Mouse (Mus musculus) stomach, postnatal 0 days (tissue): ENCODE measurements around the gene Sp3. TPM values are rescaled to one million over a fixed set of nuclear protein-coding genes. Genes with fewer than 3 reads are reported as not detected.

Source experiments
- ATAC-seq: fragments of 200-750 bp; cut with Nextera tagmentation; 2 replicates; pipeline ENCODE4 v1.8.0; 2017; ENCODE audit not compliant: low FRiP score, low TSS enrichment
- DNase-seq: peaks from one replicate; pipeline ENCODE4 v3.0.0-alpha.2; 2016; ENCODE audit warnings: low spot score
- H3K27ac ChIP-seq: fragments of 300-500 bp; sonication (generic); replicated peaks from 2 replicates; pipeline ENCODE4 v1.5.1; 2014; ENCODE audit warnings: mild to moderate bottlenecking, control low read depth
- H3K27me3 ChIP-seq: fragments of 300-500 bp; sonication (generic); 2 replicates; pipeline ENCODE4 v1.6.1; 2014; ENCODE audit warnings: low read length; ENCODE audit not compliant: control insufficient read depth, insufficient read depth
- H3K36me3 ChIP-seq: fragments of 300-500 bp; sonication (generic); 2 replicates; pipeline ENCODE4 v1.6.1; 2014; ENCODE audit warnings: low read length, mixed read lengths; ENCODE audit not compliant: control insufficient read depth, insufficient read depth
- H3K4me1 ChIP-seq: fragments of 300-500 bp; sonication (generic); replicated peaks from 2 replicates; pipeline ENCODE4 v1.6.1; 2014; ENCODE audit warnings: antibody characterized with exemption; ENCODE audit not compliant: control insufficient read depth, insufficient read depth
- H3K4me2 ChIP-seq: fragments of 300-500 bp; sonication (generic); replicated peaks from 2 replicates; pipeline ENCODE4 v1.6.1; 2014; ENCODE audit warnings: low read depth, mild to moderate bottlenecking, control low read depth, moderate library complexity
- H3K4me3 ChIP-seq: fragments of 300-500 bp; sonication (generic); 2 replicates; pipeline ENCODE4 v1.5.1; 2014; ENCODE audit warnings: low read depth, low read length, control low read depth
- H3K9ac ChIP-seq: fragments of 300-500 bp; sonication (generic); 2 replicates; pipeline ENCODE4 v1.6.1; 2014; ENCODE audit warnings: mild to moderate bottlenecking, low read length, control low read depth, mixed read lengths
- H3K9me3 ChIP-seq: fragments of 300-500 bp; sonication (generic); 2 replicates; pipeline ENCODE4 v1.6.1; 2016; ENCODE audit warnings: low read length; ENCODE audit not compliant: control insufficient read depth
- CTCF ChIP-seq: IDR thresholded peaks from 2 replicates; pipeline ENCODE4 v1.5.1; 2016; ENCODE audit warnings: antibody characterized with exemption, low read depth, mild to moderate bottlenecking, moderate library complexity
- EP300 ChIP-seq: optimal IDR thresholded peaks from 2 replicates; pipeline ENCODE3; 2016; ENCODE audit warnings: antibody characterized with exemption
- WGBS: fragments of 180-500 bp; shearing (Covaris S2); extraction: QIAGEN DNeasy Blood & Tissue Kit; methylation state at CpG from one replicate; pipeline ENCODE4 v1.1.7; 2014; 5-methylcytosine and 5-hydroxymethylcytosine counted together
- polyA plus RNA-seq: library from polyadenylated mRNA; unstranded; fragments of >200 nt; fragmentation: Nextera tagmentation; extraction: Ambion mirVana; gene quantifications from 2 replicates; pipeline ENCODE4 v1.2.1, GENCODE M21; 2015

Sp3 gene
- polyA plus RNA-seq, 1 experiment from 2014 or later, result 24.3 TPM

GRCm38 (mm10) chr2:72985516-72985915 lies 5.3 kb upstream of the Sp3 start:
- H3K27ac ChIP-seq, result no peak overlapping the region
- 50% methylated on average over 1 of the region's 1 CpGs for WGBS
- H3K4me1 ChIP-seq, result no peaks in the 10 kb centered on the region
- no peak overlapping the region for H3K4me3 ChIP-seq
- no peaks in the 10 kb centered on the region for H3K27me3 ChIP-seq
- no peak overlapping the region for H3K4me2 ChIP-seq
- H3K9me3 ChIP-seq, result peaks cover 5% of the 10 kb centered on the region; the same call in 1 of the 2 replicates
- ATAC-seq, result no peak
- no peaks in the 10 kb centered on the region for H3K36me3 ChIP-seq
- no peak for DNase-seq
- no peak overlapping the region for H3K9ac ChIP-seq
- TF ChIP-seq EP300, result no peak
- TF ChIP-seq CTCF, result no peak

GRCm38 (mm10) chr2:72984806-72985205 lies 4.6 kb upstream of the Sp3 start:
- ATAC-seq (no peak), DNase-seq (no peak)
- TF ChIP-seq EP300 (no peak), CTCF (no peak)
- H3K9ac ChIP-seq, result no peak overlapping the region
- no peak overlapping the region for H3K27ac ChIP-seq
- no peaks in the 10 kb centered on the region for H3K36me3 ChIP-seq
- H3K9me3 ChIP-seq, result peaks cover 5% of the 10 kb centered on the region; the same call in 1 of the 2 replicates
- no peaks in the 10 kb centered on the region for H3K27me3 ChIP-seq
- no peak overlapping the region for H3K4me3 ChIP-seq
- no peaks in the 10 kb centered on the region for H3K4me1 ChIP-seq
- no peak overlapping the region for H3K4me2 ChIP-seq
- whole genome bisulfite sequencing, result 35% methylated on average over 4 of the region's 4 CpGs

DNA sequence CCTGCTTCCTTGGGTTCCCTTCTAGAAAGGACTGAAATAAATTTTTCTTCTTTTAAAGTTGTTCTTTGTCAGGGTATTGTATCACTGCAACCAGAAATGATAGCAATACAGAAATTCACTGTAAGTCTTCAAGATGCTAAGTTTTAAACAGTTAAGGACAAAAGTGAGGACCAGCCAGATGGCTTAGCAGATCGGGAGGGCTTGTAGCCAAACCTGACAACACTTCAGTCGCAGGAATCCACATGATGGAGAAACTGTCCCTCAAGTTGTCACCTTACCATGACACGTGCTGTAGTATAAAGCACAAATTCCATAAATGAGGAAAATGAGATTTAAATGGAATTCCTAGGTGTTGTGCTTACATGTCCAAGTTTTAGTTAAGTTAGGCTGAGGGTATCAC lies 3.0 kb upstream of the Sp3 start:
- no peaks in the 10 kb centered on the region for H3K27me3 ChIP-seq
- no peak overlapping the region for H3K4me2 ChIP-seq
- no peaks in the 10 kb centered on the region for H3K4me1 ChIP-seq
- no peak overlapping the region for H3K9ac ChIP-seq
- no peak overlapping the region for H3K4me3 ChIP-seq
- 86% methylated on average over 3 of the region's 3 CpGs for WGBS
- H3K36me3 ChIP-seq, result no peaks in the 10 kb centered on the region
- no peaks in the 10 kb centered on the region for H3K9me3 ChIP-seq
- no peak overlapping the region for H3K27ac ChIP-seq
- ATAC-seq (no peak), DNase-seq (no peak)
- TF ChIP-seq CTCF, result no peak
- TF ChIP-seq EP300, result no peak

DNA sequence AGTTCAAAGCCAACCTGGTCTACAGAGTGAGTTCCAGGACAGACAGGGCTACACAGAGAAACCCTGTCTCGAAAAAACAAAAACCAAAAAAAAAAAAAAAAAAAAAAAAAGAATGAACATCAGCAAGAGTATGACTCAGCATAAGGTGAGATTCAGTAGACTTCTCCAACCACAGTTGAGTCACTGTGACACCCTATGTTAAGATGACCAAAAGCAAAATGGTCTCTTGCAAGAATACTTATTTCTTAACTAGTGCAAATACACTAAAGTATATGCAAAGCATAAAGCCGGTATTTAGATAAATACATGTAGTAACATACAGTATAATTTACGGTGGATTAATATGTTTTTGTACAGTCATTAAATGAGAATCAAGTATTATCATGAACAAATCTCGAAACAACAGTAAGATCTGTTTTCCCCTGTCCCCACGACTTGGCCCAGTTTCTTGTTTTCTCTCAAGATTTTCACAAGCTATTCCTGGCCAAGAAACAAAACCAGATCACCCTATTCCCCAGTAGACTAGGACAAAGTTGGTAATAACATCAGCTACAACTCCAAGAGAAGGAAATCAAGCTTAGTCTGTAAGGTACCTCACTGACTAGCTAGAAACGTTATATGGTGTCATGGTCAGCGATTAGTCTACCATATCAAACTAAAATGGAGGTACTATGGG lies 2.0 kb upstream of the Sp3 start:
- H3K9ac ChIP-seq, result no peak overlapping the region
- H3K4me3 ChIP-seq, result no peak overlapping the region
- WGBS, result 84% methylated on average over 7 of the region's 7 CpGs
- no peaks in the 10 kb centered on the region for H3K27me3 ChIP-seq
- TF ChIP-seq EP300 (no peak), CTCF (no peak)
- no peak overlapping the region for H3K4me2 ChIP-seq
- no peak overlapping the region for H3K27ac ChIP-seq
- DNase-seq (no peak), ATAC-seq (no peak)
- no peaks in the 10 kb centered on the region for H3K9me3 ChIP-seq
- no peaks in the 10 kb centered on the region for H3K4me1 ChIP-seq
- H3K36me3 ChIP-seq, result no peaks in the 10 kb centered on the region

- WGBS, result 73% methylated on average over 9 of the region's 9 CpGs
- Histone ChIP-seq H3K9ac (peak overlapping the region; percentile 100; the same call in 1 of the 2 replicates), H3K27me3 (no peaks in the 10 kb centered on the region), H3K4me1 (no peaks in the 10 kb centered on the region), H3K27ac (no peak overlapping the region), H3K36me3 (no peaks in the 10 kb centered on the region), H3K9me3 (no peaks in the 10 kb centered on the region), H3K4me3 (0 out of 2 replicates have a peak overlapping the region, but pooled peaks have one; percentile 100), H3K4me2 (peak overlapping the region; percentile 58)
- ATAC-seq, result no peak
- no peak for DNase-seq
- TF ChIP-seq CTCF, result no peak
- no peak for TF ChIP-seq EP300
Measured at GRCm38 (mm10) chr2:72981441-72982109, 1.3 kb upstream of the Sp3 start.

- Histone ChIP-seq H3K9me3 (no peaks in the 10 kb centered on the region), H3K4me1 (no peaks in the 10 kb centered on the region), H3K27ac (peak overlapping the region; percentile 100), H3K4me3 (peak overlapping the region; percentile 100), H3K27me3 (no peaks in the 10 kb centered on the region), H3K4me2 (peak overlapping the region; percentile 58), H3K9ac (peak overlapping the region; percentile 100), H3K36me3 (no peaks in the 10 kb centered on the region)
- WGBS, result 7% methylated on average over 3 of the region's 3 CpGs
- DNase-seq (no peak), ATAC-seq (no peak)
- TF ChIP-seq EP300, result no peak
- TF ChIP-seq CTCF, result no peak
Measured at GRCm38 (mm10) chr2:72981075-72981420, 802 bp upstream of the Sp3 start.
